Mouse (Mus musculus): ENCODE results near the gene Glod4. TPM values are rescaled to one million over a fixed set of nuclear protein-coding genes. Genes with fewer than 3 reads are reported as not detected.

Gene Glod4
- polyA plus RNA-seq, 1 experiment from 2014 or later = 125 TPM

DNA sequence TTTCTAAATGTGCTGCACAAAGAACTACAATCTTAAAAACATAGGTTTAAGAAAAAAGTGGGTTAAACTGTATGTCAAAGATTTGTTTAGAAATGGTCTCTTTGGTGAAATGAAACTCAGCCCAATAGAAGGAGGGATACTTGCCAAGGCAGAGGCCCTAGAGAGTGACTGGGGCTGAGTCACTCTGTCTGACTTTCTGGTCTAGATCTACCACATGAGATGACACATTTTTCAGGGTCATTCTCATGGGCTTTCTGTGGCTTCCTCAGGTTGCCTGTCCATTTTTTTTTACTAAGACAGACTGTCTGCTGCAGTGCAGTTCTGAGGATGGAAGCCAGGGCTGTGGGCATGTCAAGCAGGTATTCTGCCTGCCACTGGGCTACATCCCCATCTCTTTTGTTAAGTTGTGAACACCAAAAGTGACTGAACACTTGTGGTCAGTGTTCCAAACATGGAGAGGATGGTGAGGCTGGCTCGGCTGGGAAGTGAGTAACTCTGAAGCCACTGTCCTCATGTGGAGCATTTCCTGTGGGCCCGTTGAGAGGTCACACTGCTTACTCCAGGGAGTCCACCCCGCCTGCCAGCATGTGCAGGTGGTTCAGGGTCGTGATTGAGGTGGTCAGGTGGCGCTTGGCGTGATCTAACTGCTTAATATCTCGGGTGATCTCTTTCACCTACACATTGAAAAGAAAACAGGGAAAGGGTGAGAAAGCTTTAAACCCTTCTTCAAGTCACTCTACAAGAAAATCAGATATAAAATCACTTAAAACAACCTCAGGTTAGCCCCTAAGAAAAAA lies 107.7 kb downstream of the Glod4 start:
- Histone ChIP-seq H3K9ac (ENCODE audit: low read length) (no peak overlapping the region), H3K4me1 (replicated peaks; ENCODE audit: control insufficient read depth, insufficient read depth, low read length) (no peaks in the 10 kb centered on the region), H3K27me3 (ENCODE audit: control insufficient read depth, insufficient read depth, low read length) (no peaks in the 10 kb centered on the region), H3K4me3 (ENCODE audit: low read depth, low read length) (no peak overlapping the region), H3K9me3 (ENCODE audit: control insufficient read depth, low read length) (no peaks in the 10 kb centered on the region), H3K27ac (ENCODE audit: low read depth, low read length) (no peak overlapping the region), H3K36me3 (ENCODE audit: control insufficient read depth, insufficient read depth, low read length) (no peaks in the 10 kb centered on the region), H3K4me2 (ENCODE audit: low read depth, low read length, severe bottlenecking) (no peak overlapping the region)
- ATAC-seq (replicated peaks; ENCODE audit: low FRiP score) (no peak), DNase-seq (ENCODE audit: low spot score) (no peak)
- whole genome bisulfite sequencing = 84% methylated on average over 7 of the region's 7 CpGs

DNA sequence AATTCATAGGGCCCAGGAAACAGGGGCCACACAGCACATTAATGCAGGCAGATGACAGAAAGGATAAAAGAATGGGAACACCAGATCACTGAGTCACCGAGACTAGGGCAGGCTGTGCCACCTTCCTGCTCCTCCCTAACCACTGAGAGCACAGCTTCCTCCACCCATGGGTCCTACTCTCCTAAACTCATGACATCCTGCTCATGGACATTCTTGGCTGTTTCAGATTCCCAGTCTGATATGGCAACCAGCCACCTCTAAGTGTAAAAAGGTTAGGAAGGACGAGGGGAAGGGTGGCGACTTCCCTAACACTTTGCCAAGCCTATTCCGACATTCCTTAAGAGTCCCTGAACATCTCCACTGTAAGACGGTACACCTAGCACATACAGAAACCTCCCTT lies 112.7 kb downstream of the Glod4 start:
- WGBS = 89% methylated on average over 5 of the region's 5 CpGs
- Histone ChIP-seq H3K4me1 (replicated peaks; ENCODE audit: control insufficient read depth, insufficient read depth, low read length) (no peaks in the 10 kb centered on the region), H3K4me2 (ENCODE audit: low read depth, low read length, severe bottlenecking) (no peak overlapping the region)

DNA sequence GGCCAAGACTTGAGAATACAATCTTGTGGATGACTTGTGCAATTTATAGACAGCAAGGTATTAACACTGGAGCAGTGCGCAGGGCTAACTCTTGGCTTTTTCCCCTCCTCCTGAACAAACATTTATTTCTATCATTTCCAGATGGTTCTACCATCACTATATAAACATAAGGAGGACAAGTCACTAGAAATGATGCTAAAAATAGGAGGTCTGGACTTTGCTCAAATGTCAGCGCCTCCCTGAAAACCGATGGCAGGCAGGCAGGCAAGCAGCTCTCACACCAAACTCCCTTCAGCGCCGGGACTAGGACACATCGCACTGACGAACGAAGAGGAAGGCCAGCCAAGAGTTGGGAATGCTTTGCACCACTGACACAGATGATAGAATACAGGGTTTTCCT lies 118.1 kb downstream of the Glod4 start:
- 80% methylated on average over 8 of the region's 8 CpGs for WGBS
- Histone ChIP-seq H3K4me3 (ENCODE audit: low read depth, low read length) (no peak overlapping the region), H3K9ac (ENCODE audit: low read length) (no peak overlapping the region), H3K36me3 (ENCODE audit: control insufficient read depth, insufficient read depth, low read length) (no peaks in the 10 kb centered on the region; the same call in 1 of the 2 replicates), H3K9me3 (ENCODE audit: control insufficient read depth, low read length) (no peaks in the 10 kb centered on the region), H3K27ac (ENCODE audit: low read depth, low read length) (no peak overlapping the region), H3K27me3 (ENCODE audit: control insufficient read depth, insufficient read depth, low read length) (no peaks in the 10 kb centered on the region), H3K4me1 (replicated peaks; ENCODE audit: control insufficient read depth, insufficient read depth, low read length) (no peaks in the 10 kb centered on the region), H3K4me2 (ENCODE audit: low read depth, low read length, severe bottlenecking) (no peak overlapping the region)
- ATAC-seq (replicated peaks; ENCODE audit: low FRiP score) (no peak), DNase-seq (ENCODE audit: low spot score) (no peak)

More for the DNA sequence above, 112.7 kb downstream of the Glod4 start:
- DNase-seq (ENCODE audit: low spot score) (no peak), ATAC-seq (replicated peaks; ENCODE audit: low FRiP score) (no peak)
- Histone ChIP-seq H3K9me3 (ENCODE audit: control insufficient read depth, low read length) (no peaks in the 10 kb centered on the region), H3K27me3 (ENCODE audit: control insufficient read depth, insufficient read depth, low read length) (no peaks in the 10 kb centered on the region), H3K4me3 (ENCODE audit: low read depth, low read length) (no peak overlapping the region), H3K27ac (ENCODE audit: low read depth, low read length) (no peak overlapping the region), H3K36me3 (ENCODE audit: control insufficient read depth, insufficient read depth, low read length) (no peaks in the 10 kb centered on the region), H3K9ac (ENCODE audit: low read length) (no peak overlapping the region)

DNA sequence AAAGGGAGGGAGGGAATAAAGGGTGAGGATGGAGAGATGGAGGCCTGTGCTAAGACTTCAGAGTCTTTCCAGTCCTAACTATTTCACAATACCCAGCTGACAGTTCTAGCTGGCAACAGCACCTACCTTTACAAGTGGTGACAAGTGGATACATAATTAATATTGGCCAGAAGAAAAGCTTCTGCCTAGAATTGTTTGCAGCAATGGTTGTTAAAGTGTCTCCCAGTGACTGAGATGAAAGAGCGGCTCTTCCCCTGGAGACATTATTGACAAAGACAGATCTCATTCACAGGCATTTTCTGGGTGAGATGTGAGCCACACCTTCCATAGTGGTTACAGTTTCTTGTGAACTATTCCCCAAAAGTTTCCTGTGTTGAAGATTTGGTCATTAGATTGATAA lies 120.0 kb downstream of the Glod4 start:
- Histone ChIP-seq H3K36me3 (ENCODE audit: control insufficient read depth, insufficient read depth, low read length) (no peaks in the 10 kb centered on the region; the same call in 1 of the 2 replicates), H3K4me2 (ENCODE audit: low read depth, low read length, severe bottlenecking) (no peak overlapping the region), H3K4me3 (ENCODE audit: low read depth, low read length) (no peak overlapping the region), H3K27ac (ENCODE audit: low read depth, low read length) (no peak overlapping the region), H3K27me3 (ENCODE audit: control insufficient read depth, insufficient read depth, low read length) (no peaks in the 10 kb centered on the region), H3K4me1 (replicated peaks; ENCODE audit: control insufficient read depth, insufficient read depth, low read length) (no peaks in the 10 kb centered on the region), H3K9me3 (ENCODE audit: control insufficient read depth, low read length) (no peaks in the 10 kb centered on the region), H3K9ac (ENCODE audit: low read length) (no peak overlapping the region)
- ATAC-seq (replicated peaks; ENCODE audit: low FRiP score) (no peak), DNase-seq (ENCODE audit: low spot score) (no peak)
- 93% methylated on average over 1 of the region's 1 CpGs for WGBS

DNA sequence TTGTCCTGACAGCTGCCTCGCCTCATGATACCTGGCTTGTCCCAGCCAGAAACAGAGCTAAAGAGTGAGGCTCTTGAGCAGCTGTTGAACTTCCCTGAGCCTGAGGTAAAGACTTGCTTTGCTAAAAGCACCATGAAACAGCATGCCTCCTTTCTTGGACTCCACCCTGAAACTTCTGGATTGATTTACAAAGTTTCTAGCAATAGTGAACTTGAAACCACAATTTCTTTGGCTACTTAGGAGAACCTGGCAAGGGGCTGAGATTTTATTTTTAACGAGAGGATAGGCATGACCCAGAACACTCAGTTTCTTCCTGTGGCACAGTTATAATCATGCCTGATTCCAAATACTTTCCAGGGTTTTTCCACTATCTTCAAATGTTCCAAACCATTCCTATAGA lies 121.0 kb downstream of the Glod4 start:
- H3K9ac ChIP-seq (ENCODE audit: low read length) = no peak overlapping the region
- H3K9me3 ChIP-seq (ENCODE audit: control insufficient read depth, low read length) = no peaks in the 10 kb centered on the region
- H3K4me2 ChIP-seq (ENCODE audit: low read depth, low read length, severe bottlenecking) = no peak overlapping the region
- H3K36me3 ChIP-seq (ENCODE audit: control insufficient read depth, insufficient read depth, low read length) = no peaks in the 10 kb centered on the region; the same call in 1 of the 2 replicates
- H3K4me3 ChIP-seq (ENCODE audit: low read depth, low read length) = no peak overlapping the region
- no peak for DNase-seq (ENCODE audit: low spot score)
- no peak overlapping the region for H3K27ac ChIP-seq (ENCODE audit: low read depth, low read length)
- ATAC-seq (replicated peaks; ENCODE audit: low FRiP score) = no peak
- H3K27me3 ChIP-seq (ENCODE audit: control insufficient read depth, insufficient read depth, low read length) = no peaks in the 10 kb centered on the region
- WGBS = 85% methylated on average over 2 of the region's 2 CpGs
- H3K4me1 ChIP-seq (replicated peaks; ENCODE audit: control insufficient read depth, insufficient read depth, low read length) = no peaks in the 10 kb centered on the region

DNA sequence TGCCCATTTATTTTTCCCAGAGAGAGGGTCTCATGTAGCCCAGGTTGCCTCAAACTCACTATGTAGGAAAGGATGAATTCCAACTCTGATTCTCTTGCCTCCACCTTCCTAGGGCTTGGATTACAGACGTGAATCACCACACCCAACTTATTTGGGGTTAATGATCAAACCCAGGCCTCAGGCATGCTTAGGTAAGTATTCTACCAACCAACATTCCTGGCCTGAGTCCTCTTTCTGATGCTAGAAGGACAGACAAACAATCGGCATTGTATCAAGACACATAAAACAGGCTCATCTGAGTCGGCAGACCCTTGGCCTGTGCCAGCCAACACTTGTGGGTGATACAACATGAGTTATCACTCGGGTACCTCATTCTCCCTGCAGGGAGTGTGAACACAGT lies 122.4 kb downstream of the Glod4 start:
- H3K9me3 ChIP-seq (ENCODE audit: control insufficient read depth, low read length) = no peaks in the 10 kb centered on the region
- H3K27ac ChIP-seq (ENCODE audit: low read depth, low read length) = no peak overlapping the region
- ATAC-seq (replicated peaks; ENCODE audit: low FRiP score) = no peak
- no peaks in the 10 kb centered on the region for H3K27me3 ChIP-seq (ENCODE audit: control insufficient read depth, insufficient read depth, low read length)
- WGBS = 90% methylated on average over 4 of the region's 4 CpGs
- no peaks in the 10 kb centered on the region; the same call in 1 of the 2 replicates for H3K36me3 ChIP-seq (ENCODE audit: control insufficient read depth, insufficient read depth, low read length)
- no peak overlapping the region for H3K4me3 ChIP-seq (ENCODE audit: low read depth, low read length)
- no peak overlapping the region for H3K4me2 ChIP-seq (ENCODE audit: low read depth, low read length, severe bottlenecking)
- H3K4me1 ChIP-seq (replicated peaks; ENCODE audit: control insufficient read depth, insufficient read depth, low read length) = no peaks in the 10 kb centered on the region
- no peak for DNase-seq (ENCODE audit: low spot score)
- no peak overlapping the region for H3K9ac ChIP-seq (ENCODE audit: low read length)

DNA sequence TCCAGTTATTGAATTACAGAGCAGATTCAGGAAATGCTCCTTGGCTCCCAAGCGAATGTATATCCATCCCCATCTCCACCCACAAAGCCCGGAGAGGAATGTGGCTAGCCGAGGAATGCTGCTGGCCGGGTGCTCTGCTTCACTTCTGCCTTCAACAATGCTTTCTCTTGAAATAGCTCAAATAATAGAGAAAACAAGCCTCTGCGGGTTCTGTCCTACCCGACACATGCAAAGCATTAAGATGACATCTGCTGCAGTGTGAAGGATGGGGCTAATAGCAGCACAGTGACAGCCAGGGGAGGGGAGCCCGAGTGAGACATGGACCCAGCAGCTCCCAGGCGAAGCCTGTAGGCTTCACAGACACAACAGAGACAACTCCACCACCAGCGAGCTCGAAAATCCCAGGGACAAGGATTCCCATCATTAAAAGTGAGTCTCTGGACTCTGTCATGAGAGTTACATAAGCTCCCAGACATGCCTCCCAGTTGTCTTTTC lies 123.1 kb downstream of the Glod4 start:
- ATAC-seq (replicated peaks; ENCODE audit: low FRiP score) (no peak), DNase-seq (ENCODE audit: low spot score) (no peak)
- H3K4me1 ChIP-seq (replicated peaks; ENCODE audit: control insufficient read depth, insufficient read depth, low read length) = no peaks in the 10 kb centered on the region

DNA sequence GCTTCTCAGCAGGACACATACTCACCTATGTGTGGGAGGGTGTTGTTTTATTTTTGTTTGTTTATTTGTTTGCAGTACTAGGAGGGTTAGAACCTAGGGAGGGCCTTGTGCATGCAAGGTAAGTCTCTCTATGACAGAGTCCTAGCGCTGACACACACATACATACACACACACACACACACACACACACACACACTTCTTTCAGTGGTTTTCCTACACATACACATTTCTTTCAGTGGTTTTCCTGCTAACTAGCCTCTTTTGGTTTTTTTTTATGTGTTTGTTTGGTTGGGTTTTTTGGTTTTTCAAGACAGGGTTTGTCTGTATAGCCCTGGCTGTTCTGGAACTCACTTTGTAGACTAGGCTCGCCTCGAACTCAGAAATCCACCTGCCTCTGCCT lies 133.1 kb downstream of the Glod4 start:
- DNase-seq (ENCODE audit: low spot score) (no peak), ATAC-seq (replicated peaks; ENCODE audit: low FRiP score) (no peak)
- H3K9ac ChIP-seq (ENCODE audit: low read length) = no peak overlapping the region
- no peak overlapping the region for H3K4me2 ChIP-seq (ENCODE audit: low read depth, low read length, severe bottlenecking)
- H3K4me1 ChIP-seq (replicated peaks; ENCODE audit: control insufficient read depth, insufficient read depth, low read length) = no peaks in the 10 kb centered on the region
- no peaks in the 10 kb centered on the region for H3K9me3 ChIP-seq (ENCODE audit: control insufficient read depth, low read length)
- WGBS = 94% methylated on average over 3 of the region's 3 CpGs
- H3K27ac ChIP-seq (ENCODE audit: low read depth, low read length) = no peak overlapping the region
- no peak overlapping the region for H3K4me3 ChIP-seq (ENCODE audit: low read depth, low read length)
- H3K27me3 ChIP-seq (ENCODE audit: control insufficient read depth, insufficient read depth, low read length) = no peaks in the 10 kb centered on the region
- no peaks in the 10 kb centered on the region for H3K36me3 ChIP-seq (ENCODE audit: control insufficient read depth, insufficient read depth, low read length)

More for the DNA sequence above, 123.1 kb downstream of the Glod4 start:
- Histone ChIP-seq H3K27me3 (ENCODE audit: control insufficient read depth, insufficient read depth, low read length) (no peaks in the 10 kb centered on the region), H3K9me3 (ENCODE audit: control insufficient read depth, low read length) (no peaks in the 10 kb centered on the region), H3K36me3 (ENCODE audit: control insufficient read depth, insufficient read depth, low read length) (no peaks in the 10 kb centered on the region; the same call in 1 of the 2 replicates), H3K27ac (ENCODE audit: low read depth, low read length) (no peak overlapping the region), H3K4me3 (ENCODE audit: low read depth, low read length) (no peak overlapping the region), H3K4me2 (ENCODE audit: low read depth, low read length, severe bottlenecking) (no peak overlapping the region), H3K9ac (ENCODE audit: low read length) (no peak overlapping the region)
- 82% methylated on average over 10 of the region's 10 CpGs for WGBS

All from forebrain, embryonic 11.5 days (tissue).